Mouse (Mus musculus) common myeloid progenitor, adult 5-6 weeks (primary cell): ENCODE results near the gene Mink1. TPM values are rescaled to one million over a fixed set of nuclear protein-coding genes. Genes with fewer than 3 reads are reported as not detected.
A peak's percentile ranks its signal among the peaks of the same experiment; 100 is the strongest.

ENCODE experiments used
- ATAC-seq: replicated peaks from 2 replicates; pipeline ENCODE4 v1.8.0; 2016; ENCODE audit warnings: low read depth, mild to moderate bottlenecking, moderate TSS enrichment, inconsistent platforms; ENCODE audit not compliant: poor library complexity, severe bottlenecking
- total RNA-seq: library from RNA; stranded (forward); fragments of 200-1000, 187-1606 nt; gene quantifications from 2 replicates; pipeline ENCODE4 v1.2.3, GENCODE M21; 2017

The Mink1 gene
- total RNA-seq, 1 experiment from 2014 or later, result 30.8 TPM

DNA sequence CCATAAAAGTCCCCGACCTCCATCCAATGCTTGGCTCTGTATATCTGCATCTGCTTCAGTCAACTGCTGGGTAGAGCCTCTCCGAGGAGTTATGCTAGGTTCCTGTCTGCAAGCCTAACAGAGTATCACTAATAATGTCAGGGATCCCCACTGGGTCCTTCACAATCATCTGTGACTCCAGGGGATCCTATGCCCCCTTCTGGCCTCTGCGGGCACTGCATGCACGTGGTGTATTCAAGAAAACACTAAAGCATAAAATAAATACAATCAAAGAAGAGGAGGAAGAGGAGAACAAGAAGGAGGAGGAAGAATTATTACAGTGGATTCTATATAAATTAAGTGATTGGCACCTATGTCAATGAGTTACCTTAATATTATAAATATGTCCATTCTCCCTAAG is 62.8 kb downstream of the Mink1 start:
- ATAC-seq, result peak; percentile 61

DNA sequence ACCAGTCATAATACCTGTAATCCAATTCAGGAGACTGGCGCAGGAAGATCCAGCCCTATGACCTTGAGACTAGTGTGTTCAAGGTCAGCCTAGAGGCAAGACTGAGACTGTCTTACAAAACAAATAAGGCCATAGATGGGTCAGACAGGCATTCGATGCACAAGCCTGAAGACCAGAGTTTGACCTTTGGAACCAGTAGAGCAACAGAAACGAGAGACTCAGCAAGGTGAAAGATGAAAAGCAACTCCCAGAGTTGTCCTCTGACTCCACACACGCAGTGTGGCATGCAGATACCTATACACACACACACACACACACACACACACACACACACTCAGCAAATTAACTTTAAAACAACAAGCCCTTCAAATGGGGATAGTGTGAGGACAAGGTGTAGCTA is 64.2 kb downstream of the Mink1 start:
- no peak for ATAC-seq

DNA sequence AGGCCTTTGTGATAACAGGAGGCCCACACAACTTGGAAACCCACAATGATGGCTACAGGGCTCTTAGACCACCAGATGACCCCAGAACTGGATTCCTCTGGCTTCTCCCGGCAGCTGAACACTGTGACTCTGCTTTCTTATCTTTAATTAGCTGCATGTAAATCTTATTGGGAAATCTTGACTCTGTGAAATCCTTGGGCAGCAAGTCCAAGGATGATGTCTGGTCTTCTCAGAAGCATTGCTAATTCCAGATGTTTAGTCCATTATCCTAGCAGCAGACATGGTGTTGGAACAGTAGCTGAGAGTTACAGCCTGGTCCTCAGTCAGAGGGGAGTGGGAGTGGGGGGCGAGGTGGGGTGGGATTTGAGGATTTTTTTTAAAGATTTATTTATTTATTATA is 65.8 kb downstream of the Mink1 start:
- ATAC-seq, result no peak

DNA sequence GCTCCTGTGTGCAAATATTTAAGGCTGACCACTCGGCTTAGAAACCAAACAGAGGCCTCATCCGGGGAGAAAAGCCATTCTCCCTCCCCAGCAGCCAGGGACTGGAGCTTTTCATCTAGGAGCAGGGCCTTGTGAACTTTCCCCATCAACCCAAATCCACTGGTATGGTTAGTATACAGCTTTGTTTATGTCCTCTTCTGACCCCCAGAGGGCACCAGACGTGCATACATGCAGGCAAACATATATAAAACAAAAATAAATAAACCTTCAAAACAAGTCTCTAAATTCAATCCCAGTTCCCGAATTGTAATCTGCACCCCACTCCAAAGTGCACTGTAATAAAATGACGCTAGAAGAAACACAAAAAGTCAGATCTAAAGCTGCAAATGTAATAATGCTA is 66.9 kb downstream of the Mink1 start:
- peak; percentile 57; the same call in 1 of the 2 replicates for ATAC-seq

GRCm38 (mm10) chr11:70630129-70630528 is 67.4 kb downstream of the Mink1 start:
- no peak for ATAC-seq

DNA sequence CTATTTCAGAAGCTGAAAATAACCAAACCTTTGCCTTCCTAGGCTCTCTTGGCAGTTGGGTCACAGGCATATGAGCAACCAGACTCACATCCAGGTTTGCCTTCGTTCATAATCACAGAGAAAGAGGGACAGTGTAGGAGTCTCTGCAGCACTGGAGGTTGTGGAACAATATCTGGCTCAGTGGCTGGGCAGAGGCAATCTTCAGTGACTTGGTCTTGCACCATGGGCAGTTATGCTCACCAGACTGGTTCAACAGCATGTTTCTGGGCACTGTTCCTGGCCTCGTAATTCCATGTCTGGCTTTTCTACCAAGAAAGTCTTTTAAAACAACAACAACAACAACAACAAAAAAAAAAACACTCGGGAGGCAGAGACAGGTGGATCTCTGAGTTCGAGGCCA is 72.9 kb downstream of the Mink1 start:
- no peak for ATAC-seq

DNA sequence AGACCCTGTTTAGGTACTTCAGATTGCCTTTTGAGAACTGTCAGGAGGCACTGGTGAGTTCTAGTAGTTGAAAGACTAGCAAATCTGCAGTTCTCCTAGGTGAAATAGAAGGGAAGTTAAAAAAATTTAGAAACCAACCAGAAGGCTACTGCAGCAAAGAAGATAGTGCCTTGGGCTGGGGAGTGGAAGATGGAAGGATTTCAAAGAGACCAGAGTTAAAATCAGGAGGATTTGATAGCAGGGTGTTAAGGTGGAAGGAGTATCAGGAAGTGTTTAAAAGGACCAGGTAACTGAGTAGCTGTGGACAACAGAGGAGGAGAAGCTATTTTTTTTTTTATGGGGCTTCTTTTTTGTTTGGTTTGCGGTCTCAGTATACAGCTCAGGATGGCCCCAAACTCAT is 75.1 kb downstream of the Mink1 start:
- ATAC-seq, result no peak

GRCm38 (mm10) chr11:70638293-70638692 is 75.6 kb downstream of the Mink1 start:
- no peak; the same call in 1 of the 2 replicates for ATAC-seq

DNA sequence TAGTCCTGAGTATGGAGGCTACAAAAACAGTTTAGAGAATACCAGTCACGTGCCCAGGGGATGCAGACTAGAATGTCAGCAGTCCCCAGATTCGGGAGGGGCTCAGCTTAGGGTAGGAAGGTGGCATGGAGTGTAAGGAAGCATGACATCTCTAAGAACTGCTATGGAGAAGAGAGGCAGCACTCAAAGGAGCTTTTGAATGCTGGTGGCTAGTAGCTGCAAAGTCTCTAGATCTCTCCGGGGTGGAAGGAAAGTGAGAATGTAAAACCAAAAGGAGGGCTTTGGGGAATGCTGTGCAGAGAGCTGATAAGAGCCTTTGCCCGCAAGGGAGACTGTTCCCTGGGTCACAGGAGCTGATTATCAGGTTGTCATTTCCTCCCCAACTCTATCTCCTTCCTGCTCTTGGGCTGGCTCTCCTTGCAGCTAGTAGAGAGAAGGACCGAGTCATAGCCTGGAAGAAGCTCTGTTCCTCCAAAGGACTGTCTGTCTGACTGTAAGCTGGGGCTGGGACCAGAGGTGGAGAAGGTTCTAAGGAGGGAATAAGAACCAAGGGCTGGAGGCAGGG is 76.1 kb downstream of the Mink1 start, which contains the start of gene Gp1ba:
Gene Gp1ba (plus strand): TSS at position 409 of the 565 bp plus-strand sequence.
- peak; percentile 95 for ATAC-seq

- ATAC-seq, result no peak
Observed at GRCm38 (mm10) chr11:70639976-70640375, 77.3 kb downstream of the Mink1 start.

GRCm38 (mm10) chr11:70641241-70641640 is 78.6 kb downstream of the Mink1 start:
- no peak for ATAC-seq

GRCm38 (mm10) chr11:70643051-70643450 is 80.4 kb downstream of the Mink1 start:
- ATAC-seq, result no peak

- no peak for ATAC-seq
Observed at GRCm38 (mm10) chr11:70644564-70645103, 82.0 kb downstream of the Mink1 start.

- no peak for ATAC-seq
Observed at GRCm38 (mm10) chr11:70645461-70646258, 83.0 kb downstream of the Mink1 start.

DNA sequence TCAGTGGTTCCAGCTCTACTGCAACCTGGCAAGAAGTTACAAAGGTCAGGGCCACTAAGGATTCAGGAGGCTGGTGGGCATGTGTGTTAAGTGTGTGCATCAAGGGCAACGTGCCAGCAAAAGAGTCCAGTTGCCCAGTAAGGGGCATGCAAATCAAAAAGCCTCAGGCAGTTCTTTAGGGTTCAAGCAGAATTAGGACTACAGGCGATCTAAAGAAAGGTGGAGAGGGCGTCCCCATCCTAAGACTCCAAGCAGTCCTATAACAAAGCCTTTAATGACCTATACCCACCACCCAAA is 83.5 kb downstream of the Mink1 start:
- ATAC-seq, result no peak

DNA sequence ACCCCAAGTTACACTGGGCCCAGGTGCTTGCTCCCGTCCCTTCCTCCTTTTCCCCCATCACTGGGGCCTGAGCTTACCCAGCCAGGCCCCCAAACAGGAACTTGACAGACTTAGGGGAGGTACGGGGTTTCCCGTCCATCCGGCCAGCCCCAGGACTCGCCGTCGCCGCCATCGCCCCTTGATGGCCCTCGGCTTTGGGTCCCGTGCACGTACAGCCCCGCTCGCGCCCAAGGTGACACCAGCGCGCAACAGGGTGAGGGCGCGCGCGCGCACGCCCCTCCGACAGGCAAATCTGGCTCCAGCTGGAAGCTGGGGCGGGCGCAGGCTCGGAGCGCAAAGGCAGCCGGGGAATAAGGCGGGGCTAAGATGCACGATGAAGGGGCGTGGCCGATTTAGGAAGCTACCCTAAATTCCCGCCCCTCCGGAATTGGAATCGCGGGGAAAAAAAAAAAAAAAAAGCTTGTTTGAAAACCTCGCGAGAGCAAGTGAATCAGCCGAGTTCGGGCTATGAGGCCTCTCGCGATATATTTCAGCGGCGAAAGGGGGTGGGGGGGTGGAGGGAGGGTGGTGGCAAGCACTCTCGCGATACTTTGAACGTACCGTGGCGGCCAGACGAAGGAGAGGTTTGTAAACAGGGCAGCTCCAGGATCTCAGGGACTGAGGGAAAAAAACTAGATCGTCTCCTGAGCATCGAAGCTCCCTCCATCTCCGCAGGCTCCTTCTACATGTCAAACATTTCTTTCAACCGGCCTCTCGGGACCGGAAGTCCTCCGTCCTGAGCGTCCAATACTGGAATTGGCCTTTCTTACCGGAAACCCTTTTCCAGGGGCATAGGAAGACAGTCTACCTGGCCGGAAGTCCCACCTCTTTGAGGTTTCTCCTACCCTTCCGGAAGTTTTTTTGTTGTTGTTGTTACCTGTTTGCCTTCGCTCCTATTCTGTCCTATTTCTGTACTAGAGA is 84.3 kb downstream of the Mink1 start, which contains the start of the genes Rnf167 and Slc25a11:
Gene Rnf167 (plus strand): TSS at position 545 of the 960 bp plus-strand sequence.
Gene Slc25a11 (minus strand): TSS at position 789 of the 960 bp plus-strand sequence.
- ATAC-seq, result peak; percentile 66

DNA sequence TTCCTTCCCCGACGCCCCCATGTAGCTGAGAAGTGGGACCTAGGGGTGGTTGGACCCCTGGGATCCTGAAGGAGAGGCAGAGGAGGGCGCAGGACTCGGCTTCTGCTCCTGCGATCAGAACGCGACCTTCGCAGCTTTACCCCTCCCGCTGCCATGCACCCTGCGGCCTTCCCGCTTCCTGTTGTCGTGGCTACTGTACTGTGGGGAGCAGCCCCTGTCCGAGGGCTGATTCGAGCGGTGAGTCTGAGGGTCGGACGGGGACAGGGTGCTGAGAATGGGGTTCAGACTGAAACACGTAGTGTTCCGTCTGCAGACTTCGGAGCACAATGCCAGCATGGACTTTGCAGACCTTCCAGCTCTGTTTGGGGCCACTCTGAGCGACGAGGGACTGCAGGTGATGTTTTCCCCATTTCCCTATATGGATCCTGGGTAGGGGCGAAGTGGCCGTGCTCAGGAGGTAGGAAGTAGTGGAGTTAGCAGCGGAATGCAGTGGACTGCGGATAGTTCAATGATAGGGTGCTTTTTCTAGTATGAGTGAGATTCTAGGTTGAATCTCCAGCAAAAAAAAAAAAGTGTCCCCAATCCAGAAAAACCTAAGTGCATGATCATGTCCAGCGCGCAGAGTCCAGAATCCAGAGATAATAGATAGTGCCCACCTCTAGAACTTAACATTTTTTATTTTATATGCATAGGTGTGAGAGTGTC is 85.2 kb downstream of the Mink1 start:
- ATAC-seq, result 0 out of 2 replicates have a peak, but pooled peaks have one; percentile 7

DNA sequence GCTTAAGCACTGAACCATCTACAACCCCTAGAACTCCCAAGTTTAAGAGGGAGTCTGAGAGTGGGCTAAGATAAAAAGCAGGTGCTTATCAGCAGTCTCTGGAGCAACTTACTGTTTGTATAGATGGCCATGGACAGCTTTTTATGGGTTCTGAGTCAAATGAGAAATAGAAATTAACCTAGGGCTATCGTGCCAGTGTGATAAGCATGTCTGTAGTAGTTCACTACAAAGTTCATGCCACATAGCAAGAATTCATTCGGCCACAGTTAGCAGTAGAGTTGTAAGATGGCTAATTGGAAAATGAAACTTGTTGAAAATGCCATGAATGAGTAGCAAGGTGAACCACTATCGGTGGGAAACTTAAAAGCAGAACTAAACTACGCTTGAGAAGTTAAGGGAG is 85.8 kb downstream of the Mink1 start:
- no peak for ATAC-seq

DNA sequence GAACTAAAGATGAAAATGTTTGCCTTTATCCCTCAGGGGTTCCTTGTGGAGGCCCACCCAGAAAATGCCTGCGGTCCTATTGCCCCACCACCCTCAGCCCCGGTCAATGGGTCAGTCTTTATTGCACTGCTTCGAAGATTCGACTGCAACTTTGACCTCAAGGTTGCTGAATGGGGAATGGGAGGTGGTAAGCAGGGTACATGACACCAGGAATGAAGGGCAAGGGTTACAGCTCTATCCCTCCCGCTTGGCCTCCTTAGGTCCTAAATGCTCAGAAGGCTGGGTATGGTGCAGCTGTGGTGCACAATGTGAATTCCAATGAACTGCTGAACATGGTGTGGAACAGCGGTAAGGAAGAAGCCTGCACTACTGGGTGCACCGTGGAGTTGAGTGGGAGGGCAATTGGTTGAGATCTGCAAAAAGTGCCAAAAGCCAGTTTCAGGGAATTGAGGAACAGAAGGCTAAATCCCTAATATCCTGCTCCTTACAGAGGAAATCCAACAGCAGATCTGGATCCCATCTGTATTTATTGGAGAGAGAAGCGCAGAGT is 86.6 kb downstream of the Mink1 start:
- no peak for ATAC-seq
